Mouse (Mus musculus) embryonic facial prominence, embryonic 10.5 days (tissue): ENCODE measurements around the gene Trcg1. TPM values are rescaled to one million over a fixed set of nuclear protein-coding genes. Genes with fewer than 3 reads are reported as not detected.

Experiments used
- DNase-seq: peaks from one replicate; pipeline ENCODE4 v3.0.0-alpha.2; 2017; ENCODE audit warnings: low spot score
- H3K27ac ChIP-seq: fragments of 300-500 bp; sonication (generic); replicated peaks from 2 replicates; pipeline ENCODE4 v1.5.1; 2016; ENCODE audit warnings: mild to moderate bottlenecking
- H3K27me3 ChIP-seq: fragments of 300-500 bp; sonication (generic); replicated peaks from 2 replicates; pipeline ENCODE4 v1.6.1; 2016; ENCODE audit warnings: low read depth, mild to moderate bottlenecking; ENCODE audit not compliant: poor library complexity, severe bottlenecking
- H3K36me3 ChIP-seq: fragments of 300-500 bp; sonication (generic); replicated peaks from 2 replicates; pipeline ENCODE4 v1.6.1; 2016; ENCODE audit warnings: mild to moderate bottlenecking, moderate library complexity
- H3K4me1 ChIP-seq: fragments of 300-500 bp; sonication (generic); 2 replicates; pipeline ENCODE4 v1.6.1; 2016
- H3K4me3 ChIP-seq: fragments of 300-500 bp; sonication (generic); 2 replicates; pipeline ENCODE4 v1.5.1; 2016; ENCODE audit warnings: mild to moderate bottlenecking, moderate library complexity
- H3K9me3 ChIP-seq: fragments of 300-500 bp; sonication (generic); 2 replicates; pipeline ENCODE4 v1.6.1; 2016; ENCODE audit warnings: mild to moderate bottlenecking
- WGBS: fragments of 180-500 bp; shearing (Covaris S2); methylation state at CpG from one replicate; pipeline ENCODE4 v1.1.7; 2016; 5-methylcytosine and 5-hydroxymethylcytosine counted together
- polyA plus RNA-seq: library from polyadenylated mRNA; unstranded; fragments of >200 nt; fragmentation: Nextera tagmentation; extraction: Ambion mirVana; gene quantifications from 2 replicates; pipeline ENCODE4 v1.2.1, GENCODE M21; 2016

Gene Trcg1
- polyA plus RNA-seq, 1 experiment from 2014 or later = 0.07 TPM

GRCm38 (mm10) chr9:57238220-57238619 lies 1.9 kb downstream of the Trcg1 start:
- H3K4me3 ChIP-seq = no peak overlapping the region
- no peaks in the 10 kb centered on the region for H3K9me3 ChIP-seq
- no peak for DNase-seq
- H3K27ac ChIP-seq = no peak overlapping the region
- no peaks in the 10 kb centered on the region for H3K27me3 ChIP-seq
- no peaks in the 10 kb centered on the region for H3K4me1 ChIP-seq
- no peaks in the 10 kb centered on the region for H3K36me3 ChIP-seq
- WGBS = 81% methylated on average over 2 of the region's 2 CpGs

- Histone ChIP-seq H3K9me3 (no peaks in the 10 kb centered on the region), H3K4me3 (no peak overlapping the region), H3K36me3 (no peaks in the 10 kb centered on the region), H3K4me1 (no peaks in the 10 kb centered on the region), H3K27me3 (no peaks in the 10 kb centered on the region), H3K27ac (no peak overlapping the region)
- no peak for DNase-seq
- WGBS = 80% methylated on average over 5 of the region's 5 CpGs
Measured at GRCm38 (mm10) chr9:57241111-57241510, 4.8 kb downstream of the Trcg1 start.

- WGBS = 44% methylated on average over 5 of the region's 5 CpGs
- no peak overlapping the region for H3K27ac ChIP-seq
- H3K9me3 ChIP-seq = no peaks in the 10 kb centered on the region
- no peaks in the 10 kb centered on the region for H3K4me1 ChIP-seq
- no peak overlapping the region for H3K4me3 ChIP-seq
- no peaks in the 10 kb centered on the region for H3K36me3 ChIP-seq
- no peaks in the 10 kb centered on the region for H3K27me3 ChIP-seq
- no peak for DNase-seq
Measured at GRCm38 (mm10) chr9:57242916-57243315, 6.6 kb downstream of the Trcg1 start.

GRCm38 (mm10) chr9:57244106-57244685 lies 7.8 kb downstream of the Trcg1 start:
- no peak for DNase-seq
- Histone ChIP-seq H3K27me3 (no peaks in the 10 kb centered on the region), H3K4me3 (no peak overlapping the region), H3K4me1 (no peaks in the 10 kb centered on the region), H3K27ac (no peak overlapping the region), H3K9me3 (no peaks in the 10 kb centered on the region), H3K36me3 (no peaks in the 10 kb centered on the region)
- WGBS = 33% methylated on average over 7 of the region's 7 CpGs

GRCm38 (mm10) chr9:57246482-57246881 lies 10.1 kb downstream of the Trcg1 start:
- H3K9me3 ChIP-seq = no peaks in the 10 kb centered on the region
- H3K27ac ChIP-seq = no peak overlapping the region
- H3K4me3 ChIP-seq = no peak overlapping the region
- no peaks in the 10 kb centered on the region for H3K27me3 ChIP-seq
- H3K36me3 ChIP-seq = peaks cover 9% of the 10 kb centered on the region
- H3K4me1 ChIP-seq = no peaks in the 10 kb centered on the region
- WGBS = 89% methylated on average over 5 of the region's 5 CpGs
- DNase-seq = no peak

- 76% methylated on average over 8 of the region's 8 CpGs for WGBS
- no peak for DNase-seq
- Histone ChIP-seq H3K4me3 (no peak overlapping the region), H3K27me3 (no peaks in the 10 kb centered on the region), H3K36me3 (peaks cover 16% of the 10 kb centered on the region), H3K4me1 (0 out of 2 replicates have a peak, but pooled peaks cover 6% of the 10 kb centered on the region), H3K9me3 (no peaks in the 10 kb centered on the region), H3K27ac (no peak overlapping the region)
Measured at GRCm38 (mm10) chr9:57247201-57247671, 10.9 kb downstream of the Trcg1 start.

GRCm38 (mm10) chr9:57248030-57248942 lies 11.9 kb downstream of the Trcg1 start:
- H3K4me3 ChIP-seq = no peak overlapping the region
- peaks cover 27% of the 10 kb centered on the region for H3K36me3 ChIP-seq
- WGBS = 65% methylated on average over 7 of the region's 7 CpGs
- no peaks in the 10 kb centered on the region for H3K9me3 ChIP-seq
- no peaks in the 10 kb centered on the region for H3K27me3 ChIP-seq
- DNase-seq = no peak
- no peak overlapping the region for H3K27ac ChIP-seq
- H3K4me1 ChIP-seq = 0 out of 2 replicates have a peak, but pooled peaks cover 7% of the 10 kb centered on the region

- no peak for DNase-seq
- no peak overlapping the region for H3K27ac ChIP-seq
- H3K27me3 ChIP-seq = no peaks in the 10 kb centered on the region
- H3K36me3 ChIP-seq = peaks cover 44% of the 10 kb centered on the region
- H3K4me3 ChIP-seq = no peak overlapping the region
- 88% methylated on average over 4 of the region's 4 CpGs for WGBS
- H3K4me1 ChIP-seq = peaks cover 10% of the 10 kb centered on the region; the same call in 1 of the 2 replicates
- no peaks in the 10 kb centered on the region for H3K9me3 ChIP-seq
Measured at GRCm38 (mm10) chr9:57250026-57250425, 13.7 kb downstream of the Trcg1 start.

- Histone ChIP-seq H3K27ac (no peak overlapping the region), H3K27me3 (no peaks in the 10 kb centered on the region), H3K36me3 (peaks cover 55% of the 10 kb centered on the region), H3K4me3 (no peak overlapping the region), H3K4me1 (peaks cover 10% of the 10 kb centered on the region; the same call in 1 of the 2 replicates), H3K9me3 (no peaks in the 10 kb centered on the region)
- WGBS = 88% methylated on average over 2 of the region's 2 CpGs
- no peak for DNase-seq
Measured at GRCm38 (mm10) chr9:57251139-57251538, 14.8 kb downstream of the Trcg1 start.

- DNase-seq = no peak
- Histone ChIP-seq H3K4me1 (peaks cover 10% of the 10 kb centered on the region; the same call in 1 of the 2 replicates), H3K27me3 (no peaks in the 10 kb centered on the region), H3K4me3 (no peak overlapping the region), H3K9me3 (no peaks in the 10 kb centered on the region), H3K36me3 (peaks cover 84% of the 10 kb centered on the region), H3K27ac (no peak overlapping the region)
- WGBS = 87% methylated on average over 7 of the region's 7 CpGs
Measured at GRCm38 (mm10) chr9:57254061-57254460, 17.7 kb downstream of the Trcg1 start.

GRCm38 (mm10) chr9:57254823-57255495 lies 18.6 kb downstream of the Trcg1 start:
- Histone ChIP-seq H3K9me3 (no peaks in the 10 kb centered on the region), H3K27me3 (no peaks in the 10 kb centered on the region), H3K27ac (no peak overlapping the region), H3K4me1 (peaks cover 12% of the 10 kb centered on the region; the same call in 1 of the 2 replicates), H3K4me3 (no peak overlapping the region), H3K36me3 (peaks cover 84% of the 10 kb centered on the region)
- DNase-seq = no peak
- 69% methylated on average over 9 of the region's 9 CpGs for WGBS

- WGBS = 93% methylated on average over 20 of the region's 20 CpGs
- peaks cover 6% of the 10 kb centered on the region; the same call in 1 of the 2 replicates for H3K27me3 ChIP-seq
- H3K9me3 ChIP-seq = no peaks in the 10 kb centered on the region
- DNase-seq = no peak
- H3K4me1 ChIP-seq = peaks cover 24% of the 10 kb centered on the region
- no peak overlapping the region for H3K4me3 ChIP-seq
- H3K27ac ChIP-seq = no peak overlapping the region
- peaks cover 77% of the 10 kb centered on the region for H3K36me3 ChIP-seq
Measured at GRCm38 (mm10) chr9:57256309-57256708, 20.0 kb downstream of the Trcg1 start.
